Mouse (Mus musculus) olfactory bulb, adult 2 months (tissue): Measurements from ENCODE around the gene Dlg2. TPM values are rescaled to one million over a fixed set of nuclear protein-coding genes. Genes with fewer than 3 reads are reported as not detected.

Experiments used
- H3K27ac ChIP-seq: fragments of 200-500 bp; 2 replicates; pipeline ENCODE4 v1.5.1; 2012; ENCODE audit warnings: low read depth, low read length; ENCODE audit not compliant: insufficient read depth
- H3K4me1 ChIP-seq: fragments of 200-500 bp; 2 replicates; pipeline ENCODE4 v1.6.1; 2012; ENCODE audit warnings: low read length; ENCODE audit not compliant: control insufficient read depth, insufficient read depth
- H3K4me3 ChIP-seq: fragments of 200-500 bp; 2 replicates; pipeline ENCODE4 v1.5.1; 2012; ENCODE audit warnings: mild to moderate bottlenecking, low read depth, low read length, moderate library complexity; ENCODE audit not compliant: insufficient read depth
- CTCF ChIP-seq: fragments of 200-500 bp; IDR thresholded peaks from 2 replicates; pipeline ENCODE4 v1.5.1; 2012; ENCODE audit warnings: low read depth, mild to moderate bottlenecking, low read length, moderate library complexity; ENCODE audit not compliant: insufficient read depth
- POLR2A ChIP-seq: fragments of 200-500 bp; IDR thresholded peaks from 2 replicates; pipeline ENCODE4 v1.6.1; 2012; ENCODE audit warnings: mild to moderate bottlenecking, low read depth, low read length, moderate library complexity; ENCODE audit not compliant: insufficient read depth
- whole genome bisulfite sequencing: fragments of 180-500 bp; shearing (Covaris S2); methylation state at CpG from one replicate; pipeline ENCODE4 v1.1.7; 2018; 5-methylcytosine and 5-hydroxymethylcytosine counted together
- polyA plus RNA-seq: library from polyadenylated mRNA; stranded (reverse); fragments of >200 nt; gene quantifications from 2 replicates; pipeline ENCODE4 v1.2.4, GENCODE M21; 2012; ENCODE audit warnings: low replicate concordance; ENCODE audit not compliant: missing spikeins, insufficient read depth, insufficient read length

Gene Dlg2
- polyA plus RNA-seq, 1 experiment, result not detected

DNA sequence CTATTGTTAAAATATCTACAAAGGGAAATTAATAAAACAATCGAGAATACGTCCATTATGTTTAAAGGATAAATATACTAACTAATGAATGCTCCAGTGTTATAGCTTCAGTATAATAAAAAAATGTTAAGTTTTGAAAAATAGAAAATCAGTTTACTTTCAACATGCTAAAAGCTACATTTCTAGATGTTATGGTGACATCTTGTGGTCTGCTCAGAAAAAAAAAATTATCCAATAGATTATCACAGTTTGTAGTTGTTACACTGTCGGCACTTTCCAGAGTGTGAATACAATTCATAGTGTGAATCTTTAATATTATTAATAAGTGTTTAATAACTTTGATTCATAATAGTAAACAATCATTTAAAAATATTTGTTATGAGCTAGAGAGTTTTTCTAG lies 31.7 kb downstream of the Dlg2 start:
- Histone ChIP-seq H3K4me1 (no peaks in the 10 kb centered on the region), H3K27ac (no peak overlapping the region), H3K4me3 (no peak overlapping the region)
- TF ChIP-seq POLR2A, result no peak
- no peak for TF ChIP-seq CTCF
- 58% methylated on average over 3 of the region's 3 CpGs for WGBS

DNA sequence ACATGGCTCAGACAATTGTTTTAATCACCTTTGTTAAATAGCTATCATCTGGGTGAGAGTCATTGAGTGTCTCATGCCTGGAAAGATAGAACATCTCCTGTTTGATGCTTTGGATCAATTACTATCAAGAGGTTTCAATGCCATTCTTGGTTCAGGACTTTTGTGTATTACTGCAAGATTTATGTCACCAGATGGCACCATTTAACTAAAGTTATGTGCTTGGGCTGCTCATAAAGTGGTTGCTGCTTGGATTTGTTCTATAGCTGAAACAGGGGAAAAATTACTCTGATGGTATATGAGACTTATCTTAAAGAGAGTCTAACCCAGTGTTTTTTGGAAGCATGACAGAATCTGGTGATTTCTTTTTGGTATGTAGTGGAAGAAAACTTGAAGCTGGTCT lies 35.8 kb downstream of the Dlg2 start:
- no peak for TF ChIP-seq CTCF
- no peak for TF ChIP-seq POLR2A
- Histone ChIP-seq H3K27ac (no peak overlapping the region), H3K4me3 (no peak overlapping the region), H3K4me1 (no peaks in the 10 kb centered on the region)

DNA sequence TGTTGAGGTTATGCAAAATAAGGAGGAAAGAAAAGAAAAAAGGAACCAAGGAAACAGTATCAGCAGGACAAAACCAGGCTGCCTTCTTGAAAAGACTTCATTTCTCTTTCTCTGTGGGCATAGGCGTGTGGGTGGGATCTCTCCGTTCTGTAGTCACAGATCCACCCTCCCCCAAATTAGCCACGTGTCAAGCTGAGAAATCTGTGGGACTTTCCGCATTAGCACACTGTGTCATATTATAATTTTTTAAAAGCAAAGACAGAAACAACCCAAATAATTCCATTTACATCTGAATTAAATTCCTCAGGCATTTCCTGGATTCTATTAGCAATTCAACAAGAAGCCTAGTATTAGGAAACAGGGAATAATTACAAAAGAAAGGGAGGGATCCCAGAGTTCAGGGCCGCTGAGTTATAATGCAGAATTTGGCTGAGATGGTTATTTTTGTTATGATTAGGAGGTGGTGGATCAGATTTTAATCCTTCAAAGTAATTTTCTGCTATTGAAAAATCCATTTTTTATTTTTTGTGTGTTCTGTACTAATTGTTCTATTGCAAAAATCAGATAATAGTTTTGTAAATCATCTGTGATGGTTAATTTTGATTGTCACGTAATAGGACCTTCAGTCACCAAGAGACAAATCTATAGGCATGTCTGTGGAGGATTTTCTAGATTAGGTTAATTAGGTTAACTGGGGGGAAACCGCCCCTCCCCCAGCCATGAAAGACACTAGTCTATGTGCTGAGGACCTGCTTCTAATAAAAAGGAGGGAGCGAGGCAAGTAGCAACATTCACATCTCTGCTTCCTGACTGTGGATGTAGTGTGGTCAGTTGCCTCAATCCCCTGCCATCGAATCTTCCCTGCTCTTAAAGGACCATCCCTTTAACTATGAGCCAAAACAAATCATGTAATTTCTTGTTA lies 63.3 kb downstream of the Dlg2 start:
- H3K4me3 ChIP-seq, result no peak overlapping the region
- H3K27ac ChIP-seq, result peak overlapping the region; percentile 75
- TF ChIP-seq CTCF (no peak), POLR2A (no peak)
- no peaks in the 10 kb centered on the region for H3K4me1 ChIP-seq
- WGBS, result 24% methylated on average over 9 of the region's 9 CpGs

DNA sequence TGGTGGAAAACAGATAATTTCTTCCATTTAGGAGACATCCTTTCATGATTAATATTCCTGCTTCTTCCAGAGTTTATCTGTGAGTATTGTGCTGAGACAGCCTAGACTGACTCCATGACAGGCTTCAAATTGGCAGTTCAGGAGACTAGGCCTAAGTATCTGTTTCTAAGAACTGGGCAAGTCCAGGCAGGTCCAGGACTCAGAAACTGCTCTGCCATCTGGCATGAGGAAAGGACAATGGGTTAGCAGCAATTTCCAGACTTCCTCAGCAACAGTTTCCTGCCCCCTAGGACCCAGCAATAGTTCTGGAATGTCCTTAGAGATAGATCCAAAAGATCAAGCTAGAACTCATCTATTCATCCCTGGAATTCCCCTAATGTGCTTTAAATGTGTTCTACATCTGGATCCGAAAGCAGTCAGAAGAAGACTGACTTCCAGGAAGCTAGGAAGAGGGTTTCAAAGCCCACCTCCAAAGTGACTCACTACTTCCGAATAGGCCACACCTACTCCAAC lies 64.4 kb downstream of the Dlg2 start:
- Histone ChIP-seq H3K27ac (no peak overlapping the region), H3K4me1 (no peaks in the 10 kb centered on the region), H3K4me3 (no peak overlapping the region)
- TF ChIP-seq POLR2A (no peak), CTCF (no peak)
- WGBS, result 91% methylated on average over 2 of the region's 2 CpGs

DNA sequence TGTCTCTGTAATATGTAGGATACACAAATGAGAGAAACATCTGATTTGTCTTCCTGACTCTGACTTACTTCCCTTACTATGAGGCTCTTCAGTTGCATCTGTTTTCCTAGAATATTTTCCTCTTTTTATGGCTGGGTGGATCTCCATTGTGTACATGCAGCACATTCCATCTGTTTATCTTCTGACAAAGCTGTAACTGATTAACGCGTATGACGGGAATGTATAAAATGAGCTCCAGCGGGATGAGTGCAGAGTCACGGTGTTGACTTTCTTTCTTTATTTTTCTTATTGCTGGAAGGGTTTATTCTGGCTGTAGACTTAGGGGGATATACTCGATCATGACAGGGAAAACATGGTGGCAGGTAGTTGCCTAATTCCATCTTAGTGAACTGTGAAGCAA lies 76.9 kb downstream of the Dlg2 start:
- Histone ChIP-seq H3K4me1 (no peaks in the 10 kb centered on the region), H3K27ac (no peak overlapping the region), H3K4me3 (no peak overlapping the region)
- 92% methylated on average over 6 of the region's 6 CpGs for WGBS
- TF ChIP-seq CTCF, result no peak
- TF ChIP-seq POLR2A, result no peak

DNA sequence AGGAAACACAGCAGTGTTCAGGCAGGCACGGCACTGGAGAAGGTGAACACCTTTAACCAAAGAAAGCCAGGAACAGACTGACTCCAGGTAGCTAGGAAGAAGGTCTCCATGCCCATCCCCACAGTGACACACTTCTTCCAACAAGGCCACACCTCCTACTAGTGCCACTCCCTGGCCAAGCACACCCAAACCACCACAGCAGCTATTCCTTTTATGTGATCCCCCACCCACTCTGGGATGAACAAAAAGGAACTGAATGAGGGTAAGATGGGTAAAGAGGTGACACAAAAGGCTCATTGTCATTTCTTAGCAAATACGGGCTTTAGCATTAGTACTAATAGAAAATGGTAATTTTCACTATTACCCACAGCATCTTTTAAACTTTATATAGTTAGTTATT lies 77.9 kb downstream of the Dlg2 start:
- Histone ChIP-seq H3K27ac (no peak overlapping the region), H3K4me1 (no peaks in the 10 kb centered on the region), H3K4me3 (no peak overlapping the region)
- WGBS, result 80% methylated on average over 2 of the region's 2 CpGs
- TF ChIP-seq POLR2A (no peak), CTCF (no peak)

DNA sequence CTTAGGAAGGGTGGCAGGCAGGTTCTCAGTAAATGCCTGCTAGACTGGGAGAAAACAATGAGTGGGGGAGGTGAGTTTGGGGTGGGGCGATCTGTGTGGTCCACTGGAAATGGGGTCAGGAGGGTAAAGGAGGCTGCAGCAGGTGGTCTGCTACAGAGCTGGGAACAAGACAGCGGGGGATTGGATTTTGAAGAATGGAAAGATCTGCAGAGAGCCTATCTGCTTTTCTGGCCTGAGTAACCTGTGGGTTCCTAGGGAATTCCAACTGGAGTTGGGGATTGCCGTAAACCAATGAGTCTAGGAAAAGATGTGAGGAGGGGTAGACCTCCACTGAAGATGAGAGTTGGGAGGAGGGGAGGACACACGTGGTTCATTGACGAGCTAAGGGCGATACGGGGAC lies 92.7 kb downstream of the Dlg2 start:
- Histone ChIP-seq H3K4me3 (no peak overlapping the region), H3K27ac (no peak overlapping the region), H3K4me1 (no peaks in the 10 kb centered on the region)
- TF ChIP-seq POLR2A, result no peak
- no peak for TF ChIP-seq CTCF
- WGBS, result 47% methylated on average over 7 of the region's 7 CpGs

DNA sequence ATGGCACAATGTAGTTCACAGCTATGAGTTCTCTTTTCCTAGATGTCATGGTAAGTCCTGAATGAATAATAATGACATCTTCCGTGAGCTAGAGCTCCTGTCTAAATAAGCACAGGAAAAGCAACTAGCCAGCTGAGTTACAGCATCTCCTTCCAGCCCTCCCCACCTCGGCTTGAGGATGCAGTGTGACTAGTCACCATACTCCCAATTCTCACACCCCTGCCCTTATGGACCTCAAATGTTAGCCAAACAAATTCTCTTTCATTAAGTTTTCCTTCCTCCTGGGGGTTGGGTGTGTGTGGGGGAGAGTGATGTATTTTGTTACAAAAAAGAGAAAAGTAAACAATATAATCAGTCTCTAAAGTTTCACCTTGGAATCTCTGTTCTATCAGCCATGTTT lies 111.3 kb downstream of the Dlg2 start:
- no peaks in the 10 kb centered on the region for H3K4me1 ChIP-seq
- no peak overlapping the region for H3K27ac ChIP-seq
- no peak overlapping the region for H3K4me3 ChIP-seq
- no peak for TF ChIP-seq CTCF
- no peak for TF ChIP-seq POLR2A
- 76% methylated on average over 2 of the region's 2 CpGs for WGBS

DNA sequence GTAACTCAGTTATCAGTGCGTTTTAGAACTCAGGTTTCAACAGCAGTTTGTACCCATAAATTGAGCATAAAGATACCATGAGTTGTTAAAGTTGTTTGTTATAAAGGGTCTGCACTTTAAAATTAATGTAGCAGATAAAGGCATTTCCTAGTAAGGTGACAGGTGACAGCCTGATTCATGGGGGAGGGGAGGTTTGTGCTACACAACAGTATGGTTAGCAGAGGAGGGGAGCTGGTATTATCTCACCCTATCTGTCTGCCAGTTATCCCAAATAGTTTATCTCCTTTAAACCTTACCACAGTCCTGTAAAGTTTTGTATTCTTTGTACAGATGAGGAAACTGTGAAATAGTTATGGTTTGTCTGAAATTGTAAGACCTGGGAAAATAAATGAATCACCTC lies 111.8 kb downstream of the Dlg2 start:
- H3K27ac ChIP-seq, result no peak overlapping the region
- H3K4me3 ChIP-seq, result no peak overlapping the region
- TF ChIP-seq CTCF, result no peak
- TF ChIP-seq POLR2A, result no peak
- 89% methylated on average over 1 of the region's 1 CpGs for WGBS
- H3K4me1 ChIP-seq, result no peaks in the 10 kb centered on the region

DNA sequence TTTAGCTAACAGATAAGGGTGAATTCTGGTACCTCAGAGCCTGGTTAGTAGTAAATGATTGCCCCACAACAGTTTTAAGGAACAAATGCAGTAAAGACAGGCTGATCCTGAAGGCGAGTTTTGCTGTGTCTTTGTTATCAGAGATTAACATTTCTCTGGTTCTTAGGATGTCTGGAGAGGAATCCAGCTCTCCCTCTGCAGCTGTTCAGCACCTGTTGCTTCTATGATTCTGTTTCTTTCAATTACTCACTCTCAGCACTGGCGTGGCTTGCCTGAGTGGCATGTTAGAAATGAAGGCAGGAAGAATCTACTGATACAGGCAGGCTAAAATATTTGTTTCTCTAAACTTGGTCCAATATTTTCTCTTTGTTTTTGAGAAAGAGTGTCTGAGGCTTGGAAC lies 133.3 kb downstream of the Dlg2 start:
- Histone ChIP-seq H3K4me3 (no peak overlapping the region), H3K27ac (no peak overlapping the region), H3K4me1 (no peaks in the 10 kb centered on the region)
- 65% methylated on average over 2 of the region's 2 CpGs for WGBS
- TF ChIP-seq POLR2A (no peak), CTCF (no peak)
